Mouse (Mus musculus) bone marrow, adult 2 months (tissue): ENCODE data around the gene Rpl9-ps6. TPM values are rescaled to one million over a fixed set of nuclear protein-coding genes. Genes with fewer than 3 reads are reported as not detected.
A peak's percentile ranks its signal among the peaks of the same experiment; 100 is the strongest.

Source experiments
- H3K27ac ChIP-seq: fragments of 200-500 bp; 2 replicates; pipeline ENCODE4 v1.5.1; 2012; ENCODE audit warnings: low read depth, mild to moderate bottlenecking, control low read depth, inconsistent platforms, low read length; ENCODE audit not compliant: control insufficient read depth, poor library complexity, insufficient read depth
- H3K4me1 ChIP-seq: fragments of 200-500 bp; 2 replicates; pipeline ENCODE4 v1.6.1; 2011; ENCODE audit warnings: low read length; ENCODE audit not compliant: control insufficient read depth, insufficient read depth
- H3K4me3 ChIP-seq: fragments of 200-500 bp; replicated peaks from 2 replicates; pipeline ENCODE3; 2011; ENCODE audit warnings: mild to moderate bottlenecking, low read depth, low read length, control low read depth; ENCODE audit not compliant: control insufficient read depth
- CTCF ChIP-seq: fragments of 200-500 bp; IDR thresholded peaks from 2 replicates; pipeline ENCODE4 v1.5.1; 2011; ENCODE audit warnings: low read length, control low read depth; ENCODE audit not compliant: control insufficient read depth, insufficient read depth
- POLR2A ChIP-seq: fragments of 200-500 bp; IDR thresholded peaks from 2 replicates; pipeline ENCODE4 v1.6.1; 2011; ENCODE audit warnings: low read depth, mild to moderate bottlenecking, control low read depth, low read length, borderline replicate concordance; ENCODE audit not compliant: control insufficient read depth
- WGBS: fragments of 180-500 bp; shearing (Covaris S2); methylation state at CpG from one replicate; pipeline ENCODE4 v1.1.7; 2018; 5-methylcytosine and 5-hydroxymethylcytosine counted together
- polyA plus RNA-seq: library from polyadenylated mRNA; stranded (reverse); fragments of >200 nt; gene quantifications from 2 replicates; pipeline ENCODE4 v1.2.4, GENCODE M21; 2011; ENCODE audit warnings: low replicate concordance; ENCODE audit not compliant: missing spikeins, insufficient read depth, insufficient read length

Rpl9-ps6 gene
- polyA plus RNA-seq, 1 experiment = 2,064 TPM

GRCm38 (mm10) chr19:32497411-32497810, 31.0 kb upstream of the Rpl9-ps6 start:
- Histone ChIP-seq H3K4me1 (no peaks in the 10 kb centered on the region; the same call in 1 of the 2 replicates), H3K4me3 (no peak overlapping the region), H3K27ac (no peak overlapping the region)
- TF ChIP-seq POLR2A (no peak), CTCF (no peak)
- WGBS = 66% methylated on average over 6 of the region's 6 CpGs

- no peak for TF ChIP-seq POLR2A
- no peak for TF ChIP-seq CTCF
- Histone ChIP-seq H3K4me1 (no peaks in the 10 kb centered on the region; the same call in 1 of the 2 replicates), H3K27ac (no peak overlapping the region), H3K4me3 (no peak overlapping the region)
- 79% methylated on average over 11 of the region's 11 CpGs for WGBS
Observed at GRCm38 (mm10) chr19:32495034-32495433, 28.7 kb upstream of the Rpl9-ps6 start.

GRCm38 (mm10) chr19:32494611-32495010, 28.2 kb upstream of the Rpl9-ps6 start:
- Histone ChIP-seq H3K27ac (no peak overlapping the region), H3K4me1 (no peaks in the 10 kb centered on the region; the same call in 1 of the 2 replicates), H3K4me3 (no peak overlapping the region)
- TF ChIP-seq CTCF = no peak
- no peak for TF ChIP-seq POLR2A
- 88% methylated on average over 13 of the region's 13 CpGs for WGBS

- no peak for TF ChIP-seq POLR2A
- no peak for TF ChIP-seq CTCF
- no peak overlapping the region for H3K27ac ChIP-seq
- 88% methylated on average over 8 of the region's 8 CpGs for WGBS
- H3K4me1 ChIP-seq = no peaks in the 10 kb centered on the region; the same call in 1 of the 2 replicates
- H3K4me3 ChIP-seq = no peak overlapping the region
Observed at GRCm38 (mm10) chr19:32493471-32493870, 27.1 kb upstream of the Rpl9-ps6 start.

- no peak for TF ChIP-seq POLR2A
- no peak for TF ChIP-seq CTCF
- H3K4me1 ChIP-seq = no peaks in the 10 kb centered on the region; the same call in 1 of the 2 replicates
- no peak overlapping the region for H3K27ac ChIP-seq
- WGBS = 83% methylated on average over 5 of the region's 5 CpGs
- H3K4me3 ChIP-seq = no peak overlapping the region
Observed at GRCm38 (mm10) chr19:32492981-32493380, 26.6 kb upstream of the Rpl9-ps6 start.

- H3K4me1 ChIP-seq = no peaks in the 10 kb centered on the region; the same call in 1 of the 2 replicates
- no peak for TF ChIP-seq POLR2A
- no peak for TF ChIP-seq CTCF
- 93% methylated on average over 3 of the region's 3 CpGs for WGBS
- no peak overlapping the region for H3K4me3 ChIP-seq
- H3K27ac ChIP-seq = no peak overlapping the region
Observed at GRCm38 (mm10) chr19:32492339-32492738, 26.0 kb upstream of the Rpl9-ps6 start.

- TF ChIP-seq CTCF = no peak
- TF ChIP-seq POLR2A = no peak
- Histone ChIP-seq H3K4me1 (no peaks in the 10 kb centered on the region; the same call in 1 of the 2 replicates), H3K27ac (no peak overlapping the region), H3K4me3 (no peak overlapping the region)
- WGBS = 41% methylated on average over 2 of the region's 2 CpGs
Observed at GRCm38 (mm10) chr19:32490976-32491375, 24.6 kb upstream of the Rpl9-ps6 start.

GRCm38 (mm10) chr19:32489166-32489895, 23.0 kb upstream of the Rpl9-ps6 start:
- TF ChIP-seq CTCF (no peak), POLR2A (no peak)
- Histone ChIP-seq H3K4me3 (no peak overlapping the region), H3K27ac (0 out of 2 replicates have a peak overlapping the region, but pooled peaks have one; percentile 19), H3K4me1 (no peaks in the 10 kb centered on the region; the same call in 1 of the 2 replicates)
- 70% methylated on average over 12 of the region's 12 CpGs for WGBS
